Mouse (Mus musculus): ENCODE results near the gene S1pr4. TPM values are rescaled to one million over a fixed set of nuclear protein-coding genes. Genes with fewer than 3 reads are reported as not detected.

Gene S1pr4
- polyA plus RNA-seq, 1 experiment from 2014 or later: 0.70 TPM

DNA sequence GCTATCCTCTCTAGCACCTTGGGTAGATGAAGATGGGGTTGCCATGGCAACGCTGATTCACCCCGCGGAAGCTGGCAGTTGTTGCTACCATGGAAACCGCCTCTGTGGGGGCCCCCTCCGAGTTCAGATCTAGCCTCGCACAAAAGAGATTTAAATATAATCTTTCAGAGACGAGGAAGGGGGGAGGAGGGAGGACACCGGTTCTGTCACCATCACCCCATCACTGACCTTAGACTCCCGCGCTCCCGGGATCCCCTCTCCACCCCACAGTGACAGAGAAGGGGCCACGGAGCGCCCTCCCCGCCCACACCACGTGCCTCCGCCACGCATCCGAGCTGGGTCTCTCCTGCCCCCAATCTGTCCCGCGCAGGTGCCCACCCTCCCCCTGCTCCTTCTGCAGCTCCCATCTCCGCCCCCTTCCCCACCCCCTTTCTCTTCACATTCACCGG, 26.9 kb downstream of the S1pr4 start:
- Histone ChIP-seq H3K27ac (peak overlapping the region; percentile 90), H3K4me2 (replicated peaks) (peak overlapping the region; percentile 72), H3K4me3 (replicated peaks; ENCODE audit: low read length) (peak overlapping the region; percentile 38), H3K27me3 (ENCODE audit: control insufficient read depth, insufficient read depth, low read length) (no peaks in the 10 kb centered on the region), H3K9ac (peak overlapping the region; percentile 66), H3K36me3 (replicated peaks; ENCODE audit: control insufficient read depth, insufficient read depth) (peaks cover 52% of the 10 kb centered on the region), H3K4me1 (replicated peaks; ENCODE audit: control insufficient read depth, insufficient read depth, low read length) (peaks cover 37% of the 10 kb centered on the region), H3K9me3 (ENCODE audit: control insufficient read depth, low read length) (no peaks in the 10 kb centered on the region)
- ATAC-seq (ENCODE audit: low FRiP score): peak; percentile 82
- 2% methylated on average over 21 of the region's 22 CpGs for WGBS
- DNase-seq (ENCODE audit: low spot score): peak; percentile 86

DNA sequence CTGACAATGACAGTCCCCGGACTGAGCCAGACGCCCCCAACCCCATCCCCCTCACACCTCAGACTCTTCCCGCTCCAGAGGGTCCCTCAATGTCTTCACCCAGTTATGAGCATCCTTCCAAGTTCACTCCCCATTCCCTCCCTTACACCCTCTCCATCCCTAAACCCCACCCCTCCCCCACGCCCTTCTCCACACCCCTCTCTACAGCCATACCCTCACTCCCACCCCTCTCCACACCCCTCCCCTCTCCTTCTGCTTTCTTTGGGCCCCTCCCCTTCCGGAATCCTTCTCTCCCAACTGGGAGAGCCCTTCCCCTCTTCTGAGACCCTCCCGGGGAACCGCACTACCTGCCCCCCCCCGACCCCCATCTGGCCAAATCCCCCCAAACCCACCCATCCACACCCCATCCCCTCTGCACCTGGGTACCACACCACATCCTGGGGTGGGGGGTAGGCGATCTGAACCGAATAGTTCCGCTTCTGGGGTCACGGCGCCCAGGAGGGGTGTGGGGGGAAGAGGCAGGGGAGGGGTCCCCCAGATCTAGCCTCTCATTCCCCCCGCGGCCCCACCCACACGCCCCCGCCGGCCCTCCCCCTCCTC, 27.4 kb downstream of the S1pr4 start:
- peak overlapping the region; percentile 72 for H3K4me2 ChIP-seq (replicated peaks)
- H3K27me3 ChIP-seq (ENCODE audit: control insufficient read depth, insufficient read depth, low read length): no peaks in the 10 kb centered on the region
- H3K27ac ChIP-seq: peak overlapping the region; percentile 90
- H3K4me1 ChIP-seq (replicated peaks; ENCODE audit: control insufficient read depth, insufficient read depth, low read length): peaks cover 37% of the 10 kb centered on the region
- H3K36me3 ChIP-seq (replicated peaks; ENCODE audit: control insufficient read depth, insufficient read depth): peaks cover 57% of the 10 kb centered on the region
- WGBS: 2% methylated on average over 16 of the region's 18 CpGs
- ATAC-seq (ENCODE audit: low FRiP score) (peak; percentile 44), DNase-seq (ENCODE audit: low spot score) (no peak)
- H3K9ac ChIP-seq: peak overlapping the region; percentile 66
- no peaks in the 10 kb centered on the region for H3K9me3 ChIP-seq (ENCODE audit: control insufficient read depth, low read length)
- peak overlapping the region; percentile 38 for H3K4me3 ChIP-seq (replicated peaks; ENCODE audit: low read length)

DNA sequence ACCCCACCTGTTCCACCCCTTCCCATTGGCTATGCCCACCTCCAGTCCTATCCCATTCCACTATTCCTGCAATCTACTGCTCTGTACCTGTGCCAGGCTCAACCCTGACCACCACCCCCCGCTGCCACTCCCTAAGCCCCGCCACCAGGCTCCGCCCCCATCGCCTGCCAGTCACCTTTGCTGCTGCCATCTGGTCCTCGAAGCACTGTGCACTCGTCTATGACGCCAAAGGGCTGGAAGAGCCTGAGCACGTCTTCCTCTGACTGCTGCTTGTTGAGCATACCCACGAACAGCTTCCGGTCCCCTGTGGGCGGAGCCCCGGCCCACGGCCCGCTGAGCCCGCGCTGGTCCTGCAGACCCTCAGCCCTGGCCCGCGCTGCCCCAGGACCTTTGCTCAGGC, 29.5 kb downstream of the S1pr4 start:
- H3K4me2 ChIP-seq (replicated peaks): no peak overlapping the region
- WGBS: 53% methylated on average over 18 of the region's 18 CpGs
- H3K9ac ChIP-seq: no peak overlapping the region
- ATAC-seq (ENCODE audit: low FRiP score): no peak
- H3K9me3 ChIP-seq (ENCODE audit: control insufficient read depth, low read length): no peaks in the 10 kb centered on the region
- H3K27ac ChIP-seq: no peak overlapping the region
- peaks cover 37% of the 10 kb centered on the region for H3K4me1 ChIP-seq (replicated peaks; ENCODE audit: control insufficient read depth, insufficient read depth, low read length)
- H3K27me3 ChIP-seq (ENCODE audit: control insufficient read depth, insufficient read depth, low read length): peaks cover 8% of the 10 kb centered on the region
- no peak for DNase-seq (ENCODE audit: low spot score)
- H3K4me3 ChIP-seq (replicated peaks; ENCODE audit: low read length): no peak overlapping the region
- H3K36me3 ChIP-seq (replicated peaks; ENCODE audit: control insufficient read depth, insufficient read depth): peaks cover 64% of the 10 kb centered on the region

DNA sequence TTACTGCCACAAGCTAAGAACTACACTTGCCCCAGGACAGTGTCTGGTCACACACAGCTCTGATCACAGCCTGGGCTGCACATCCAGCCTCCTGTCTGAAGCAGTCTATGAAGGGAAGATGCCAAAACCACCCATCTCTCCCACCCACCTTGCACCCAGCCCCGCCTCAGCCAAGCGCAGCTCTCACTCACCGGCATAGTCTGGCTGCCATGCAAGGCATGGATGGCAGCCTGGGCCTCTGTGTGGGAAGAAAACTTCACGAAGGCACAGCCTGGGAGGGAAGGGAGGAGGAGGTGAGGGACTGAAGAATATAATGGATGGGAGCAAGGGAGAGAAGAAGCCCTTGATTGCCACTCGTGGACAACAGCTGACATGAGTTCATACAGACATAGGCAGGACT, 30.7 kb downstream of the S1pr4 start:
- peaks cover 57% of the 10 kb centered on the region for H3K36me3 ChIP-seq (replicated peaks; ENCODE audit: control insufficient read depth, insufficient read depth)

DNA sequence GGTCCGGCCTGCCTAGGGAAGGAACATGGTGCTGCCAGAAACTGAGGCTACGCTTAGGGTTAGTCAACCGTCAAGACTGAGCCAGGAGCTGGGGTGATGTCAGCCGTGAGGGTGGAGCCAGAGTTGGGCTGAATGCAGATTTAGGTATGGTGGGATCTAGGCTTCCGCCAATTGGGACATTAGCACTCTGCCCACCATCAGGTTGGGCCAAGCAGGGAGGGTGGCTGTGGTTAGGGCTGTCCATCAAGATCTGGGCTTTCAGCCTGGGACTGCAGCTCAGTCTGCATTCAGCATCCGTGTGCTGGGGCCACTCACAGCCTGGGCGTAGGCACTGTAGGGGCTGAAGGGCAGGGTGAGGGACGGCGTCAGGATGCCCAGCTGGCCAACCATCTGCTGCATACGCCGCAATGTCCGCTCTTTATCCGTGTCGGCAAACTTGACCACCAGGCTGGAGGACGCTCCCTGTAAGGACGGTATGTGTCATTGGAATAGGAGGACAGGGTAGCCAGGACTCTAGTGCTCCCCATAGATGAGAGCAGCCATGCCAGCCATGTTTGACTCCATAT, 32.2 kb downstream of the S1pr4 start:
- H3K36me3 ChIP-seq (replicated peaks; ENCODE audit: control insufficient read depth, insufficient read depth): peaks cover 63% of the 10 kb centered on the region
- no peak overlapping the region for H3K4me2 ChIP-seq (replicated peaks)
- no peak overlapping the region for H3K27ac ChIP-seq
- H3K27me3 ChIP-seq (ENCODE audit: control insufficient read depth, insufficient read depth, low read length): peaks cover 29% of the 10 kb centered on the region
- peaks cover 27% of the 10 kb centered on the region for H3K4me1 ChIP-seq (replicated peaks; ENCODE audit: control insufficient read depth, insufficient read depth, low read length)
- H3K9me3 ChIP-seq (ENCODE audit: control insufficient read depth, low read length): no peaks in the 10 kb centered on the region
- DNase-seq (ENCODE audit: low spot score): no peak
- H3K4me3 ChIP-seq (replicated peaks; ENCODE audit: low read length): no peak overlapping the region
- no peak for ATAC-seq (ENCODE audit: low FRiP score)
- WGBS: 88% methylated on average over 16 of the region's 16 CpGs
- H3K9ac ChIP-seq: no peak overlapping the region

More for the DNA sequence above, 30.7 kb downstream of the S1pr4 start:
- Histone ChIP-seq H3K27me3 (ENCODE audit: control insufficient read depth, insufficient read depth, low read length) (peaks cover 16% of the 10 kb centered on the region), H3K27ac (no peak overlapping the region), H3K4me3 (replicated peaks; ENCODE audit: low read length) (no peak overlapping the region), H3K4me2 (replicated peaks) (no peak overlapping the region), H3K9ac (no peak overlapping the region), H3K9me3 (ENCODE audit: control insufficient read depth, low read length) (no peaks in the 10 kb centered on the region), H3K4me1 (replicated peaks; ENCODE audit: control insufficient read depth, insufficient read depth, low read length) (peaks cover 41% of the 10 kb centered on the region)
- no peak for DNase-seq (ENCODE audit: low spot score)
- 87% methylated on average over 5 of the region's 5 CpGs for WGBS
- no peak for ATAC-seq (ENCODE audit: low FRiP score)

DNA sequence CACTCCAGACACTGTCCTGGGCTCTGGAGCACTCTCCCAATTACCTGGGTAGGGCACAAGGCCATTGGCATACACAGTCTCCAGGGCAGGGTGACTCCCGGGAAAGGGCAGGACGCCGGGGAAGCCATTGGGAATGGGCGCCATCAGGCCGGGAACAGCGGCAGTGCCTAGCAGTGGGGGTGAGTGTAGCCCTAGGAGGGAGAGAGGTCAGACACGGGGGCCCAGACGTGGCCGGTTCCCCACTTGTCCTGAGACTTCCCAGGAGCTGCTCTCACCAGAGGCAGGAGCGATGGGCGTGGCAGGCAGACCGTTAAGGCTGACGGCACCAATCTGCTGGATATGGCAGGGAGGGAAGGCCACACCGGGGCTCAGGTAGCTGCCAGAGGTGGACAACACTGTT, 33.1 kb downstream of the S1pr4 start:
- no peak overlapping the region for H3K9ac ChIP-seq
- no peak overlapping the region for H3K27ac ChIP-seq
- peaks cover 18% of the 10 kb centered on the region for H3K4me1 ChIP-seq (replicated peaks; ENCODE audit: control insufficient read depth, insufficient read depth, low read length)
- peaks cover 71% of the 10 kb centered on the region for H3K36me3 ChIP-seq (replicated peaks; ENCODE audit: control insufficient read depth, insufficient read depth)
- no peaks in the 10 kb centered on the region for H3K9me3 ChIP-seq (ENCODE audit: control insufficient read depth, low read length)
- ATAC-seq (ENCODE audit: low FRiP score): no peak
- no peak overlapping the region for H3K4me2 ChIP-seq (replicated peaks)
- no peak for DNase-seq (ENCODE audit: low spot score)
- WGBS: 71% methylated on average over 14 of the region's 14 CpGs
- H3K4me3 ChIP-seq (replicated peaks; ENCODE audit: low read length): no peak overlapping the region
- H3K27me3 ChIP-seq (ENCODE audit: control insufficient read depth, insufficient read depth, low read length): peaks cover 37% of the 10 kb centered on the region

DNA sequence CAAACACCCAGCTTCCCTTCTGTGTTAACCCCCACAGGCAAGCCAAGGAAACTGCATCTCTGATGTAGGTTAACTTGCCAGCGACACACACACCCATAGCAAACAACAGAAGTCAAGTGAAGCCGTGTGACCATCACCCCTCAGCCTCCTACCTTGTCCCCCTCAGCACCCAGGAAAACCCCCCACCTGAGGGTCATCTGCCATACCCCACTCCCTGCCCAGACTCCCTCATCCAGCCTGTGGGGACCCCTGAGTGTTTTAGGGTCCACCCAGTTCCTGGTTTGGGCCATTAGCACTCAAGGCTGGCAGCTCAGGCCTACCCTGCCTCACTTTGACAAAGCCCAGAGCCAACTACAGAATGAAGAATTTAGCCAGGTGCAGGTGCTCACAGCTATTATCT, 33.9 kb downstream of the S1pr4 start:
- peaks cover 45% of the 10 kb centered on the region for H3K27me3 ChIP-seq (ENCODE audit: control insufficient read depth, insufficient read depth, low read length)
- peaks cover 76% of the 10 kb centered on the region for H3K36me3 ChIP-seq (replicated peaks; ENCODE audit: control insufficient read depth, insufficient read depth)
- DNase-seq (ENCODE audit: low spot score) (no peak), ATAC-seq (ENCODE audit: low FRiP score) (no peak)
- no peak overlapping the region for H3K9ac ChIP-seq
- H3K27ac ChIP-seq: no peak overlapping the region
- no peaks in the 10 kb centered on the region for H3K9me3 ChIP-seq (ENCODE audit: control insufficient read depth, low read length)
- peaks cover 13% of the 10 kb centered on the region; the same call in 1 of the 2 replicates for H3K4me1 ChIP-seq (replicated peaks; ENCODE audit: control insufficient read depth, insufficient read depth, low read length)
- H3K4me2 ChIP-seq (replicated peaks): no peak overlapping the region
- H3K4me3 ChIP-seq (replicated peaks; ENCODE audit: low read length): no peak overlapping the region
- 84% methylated on average over 2 of the region's 2 CpGs for WGBS

DNA sequence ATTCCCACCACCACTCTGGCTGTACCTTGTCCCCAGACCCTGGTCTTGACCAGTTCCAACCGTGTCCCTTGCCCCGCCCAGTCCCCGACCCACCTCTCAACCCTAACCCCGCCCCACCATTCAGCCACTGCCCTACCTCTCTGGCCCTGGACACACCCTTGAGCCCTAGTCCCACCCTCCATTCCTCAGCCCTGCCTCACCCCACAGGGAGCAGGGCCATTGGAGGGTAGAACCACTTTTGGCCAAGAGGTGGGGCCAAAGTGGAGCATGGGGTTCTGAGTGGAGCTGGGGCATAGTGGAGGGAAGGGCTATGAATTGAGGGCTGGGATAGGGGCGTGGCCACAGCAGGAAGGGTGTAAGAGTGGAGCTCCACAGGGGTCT, 34.7 kb downstream of the S1pr4 start:
- H3K27me3 ChIP-seq (ENCODE audit: control insufficient read depth, insufficient read depth, low read length): peaks cover 53% of the 10 kb centered on the region
- no peak for DNase-seq (ENCODE audit: low spot score)
- H3K36me3 ChIP-seq (replicated peaks; ENCODE audit: control insufficient read depth, insufficient read depth): peaks cover 71% of the 10 kb centered on the region
- H3K4me1 ChIP-seq (replicated peaks; ENCODE audit: control insufficient read depth, insufficient read depth, low read length): peaks cover 8% of the 10 kb centered on the region; the same call in 1 of the 2 replicates
- ATAC-seq (ENCODE audit: low FRiP score): peak; percentile 15; the same call in 1 of the 2 replicates
- H3K4me3 ChIP-seq (replicated peaks; ENCODE audit: low read length): no peak overlapping the region
- 3% methylated on average over 5 of the region's 5 CpGs for WGBS
- H3K9me3 ChIP-seq (ENCODE audit: control insufficient read depth, low read length): no peaks in the 10 kb centered on the region
- H3K27ac ChIP-seq: no peak overlapping the region
- no peak overlapping the region for H3K4me2 ChIP-seq (replicated peaks)
- H3K9ac ChIP-seq: no peak overlapping the region

DNA sequence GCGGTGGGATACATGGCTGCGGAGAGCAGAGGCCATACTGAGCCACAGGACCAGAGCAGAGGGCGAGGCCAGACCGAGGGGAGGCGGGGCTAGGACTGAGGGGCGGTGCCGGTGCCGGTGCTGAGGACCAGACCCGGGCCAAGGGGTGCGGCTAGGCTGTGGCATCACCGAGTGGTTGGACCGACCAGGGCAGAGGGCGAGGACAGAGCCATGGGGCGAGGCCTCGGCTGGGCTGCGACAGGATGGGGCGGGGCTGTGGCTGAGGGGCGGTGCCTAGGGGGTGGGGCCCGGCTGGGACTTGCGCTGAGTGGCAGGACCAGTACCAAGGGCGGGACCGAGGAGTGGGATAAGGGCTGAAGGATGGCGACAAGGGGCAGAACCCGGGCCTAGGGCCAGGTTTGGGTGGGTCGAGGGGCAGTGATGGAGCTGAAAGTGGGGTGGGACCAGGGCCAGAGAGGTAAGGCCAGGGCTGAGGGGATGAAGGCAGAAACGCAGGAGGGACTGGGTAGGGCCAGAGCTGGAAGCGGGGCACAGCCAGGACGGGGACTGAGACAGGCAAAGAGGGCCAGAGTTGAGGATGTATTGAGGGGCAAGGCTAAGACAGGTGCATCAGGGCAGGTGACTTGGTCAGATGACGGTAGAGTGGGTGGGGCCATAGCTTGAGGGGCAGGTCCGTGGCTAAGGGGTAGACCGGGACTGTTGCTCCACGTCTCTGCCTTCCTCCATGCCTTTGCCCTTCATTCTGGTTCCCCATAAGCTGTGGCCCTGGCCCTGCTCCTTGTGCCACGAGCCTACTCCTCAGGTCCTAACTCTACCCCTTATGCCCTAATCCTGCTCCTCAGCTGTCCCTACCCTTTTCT, 35.3 kb downstream of the S1pr4 start:
- Histone ChIP-seq H3K36me3 (replicated peaks; ENCODE audit: control insufficient read depth, insufficient read depth) (peaks cover 66% of the 10 kb centered on the region), H3K4me3 (replicated peaks; ENCODE audit: low read length) (peak overlapping the region; percentile 15), H3K27ac (no peak overlapping the region), H3K9ac (no peak overlapping the region), H3K4me2 (replicated peaks) (peak overlapping the region; percentile 39), H3K9me3 (ENCODE audit: control insufficient read depth, low read length) (no peaks in the 10 kb centered on the region), H3K27me3 (ENCODE audit: control insufficient read depth, insufficient read depth, low read length) (peaks cover 55% of the 10 kb centered on the region), H3K4me1 (replicated peaks; ENCODE audit: control insufficient read depth, insufficient read depth, low read length) (peaks cover 8% of the 10 kb centered on the region; the same call in 1 of the 2 replicates)
- WGBS: 3% methylated on average over 31 of the region's 33 CpGs
- ATAC-seq (ENCODE audit: low FRiP score) (peak; percentile 54), DNase-seq (ENCODE audit: low spot score) (no peak)

Data from hindbrain, embryonic 14.5 days (tissue).